Mouse (Mus musculus) adrenal gland, postnatal 10 days (tissue): ENCODE measurements around the gene Aldh1l1. TPM values are rescaled to one million over a fixed set of nuclear protein-coding genes. Genes with fewer than 3 reads are reported as not detected.

ENCODE experiments used
- DNase-seq: peaks from one replicate; pipeline ENCODE4 v3.0.0; 2021; ENCODE audit warnings: mixed read lengths
- total RNA-seq, 2 experiments: library from RNA; stranded (reverse); gene quantifications; 2 replicates each; pipeline ENCODE4 v1.2.3; 2021

Aldh1l1 gene
- total RNA-seq, 2 experiments from 2014 or later, result 51.9 to 95.0 TPM

DNA sequence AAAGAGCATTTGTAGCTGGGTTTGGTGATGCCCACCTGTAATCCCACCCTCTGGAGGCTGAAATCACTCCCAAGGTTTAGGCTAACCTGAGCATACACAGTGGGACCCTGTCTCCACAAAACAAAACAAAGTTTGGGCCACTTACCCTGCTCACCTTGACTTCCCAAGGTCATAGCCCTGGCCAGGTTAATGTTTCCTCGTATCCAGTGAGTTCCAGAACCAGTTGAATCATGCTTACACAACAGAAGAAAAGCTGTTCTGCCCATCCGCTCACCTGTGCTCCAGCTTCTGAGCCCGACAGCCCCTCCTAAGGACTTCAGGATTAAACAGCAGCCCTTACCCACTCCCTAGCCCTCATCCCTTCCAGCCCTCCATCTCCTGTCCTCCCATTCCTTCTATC lies 60.8 kb downstream of the Aldh1l1 start:
- DNase-seq, result no peak

- peak; percentile 85 for DNase-seq
Observed at GRCm38 (mm10) chr6:90550161-90550912, 64.1 kb downstream of the Aldh1l1 start.

- no peak for DNase-seq
Observed at GRCm38 (mm10) chr6:90551251-90551650, 65.0 kb downstream of the Aldh1l1 start.

GRCm38 (mm10) chr6:90553197-90553596 lies 67.0 kb downstream of the Aldh1l1 start:
- DNase-seq, result no peak

DNA sequence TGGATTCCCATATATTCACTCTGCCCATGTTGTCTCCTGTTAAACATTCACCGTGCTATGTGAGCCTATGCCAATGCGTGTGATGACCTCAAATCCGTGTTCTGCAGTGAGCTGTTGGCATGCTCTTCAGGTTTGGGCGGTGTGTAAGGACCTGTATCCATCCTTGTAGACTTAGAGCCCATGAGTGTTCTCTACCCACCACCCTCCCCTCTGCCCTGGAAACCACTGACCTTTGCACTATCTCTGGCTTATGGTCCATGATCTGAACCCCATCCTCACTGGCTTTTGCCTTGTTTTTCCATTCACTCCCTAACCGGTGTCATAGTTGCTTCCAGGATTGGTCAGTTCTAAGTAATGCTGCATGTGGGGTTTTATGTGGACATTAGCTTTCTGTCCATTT lies 67.5 kb downstream of the Aldh1l1 start:
- DNase-seq, result no peak

GRCm38 (mm10) chr6:90556534-90557058 lies 70.4 kb downstream of the Aldh1l1 start:
- peak; percentile 30 for DNase-seq

GRCm38 (mm10) chr6:90557077-90557476 lies 70.8 kb downstream of the Aldh1l1 start:
- no peak for DNase-seq

DNA sequence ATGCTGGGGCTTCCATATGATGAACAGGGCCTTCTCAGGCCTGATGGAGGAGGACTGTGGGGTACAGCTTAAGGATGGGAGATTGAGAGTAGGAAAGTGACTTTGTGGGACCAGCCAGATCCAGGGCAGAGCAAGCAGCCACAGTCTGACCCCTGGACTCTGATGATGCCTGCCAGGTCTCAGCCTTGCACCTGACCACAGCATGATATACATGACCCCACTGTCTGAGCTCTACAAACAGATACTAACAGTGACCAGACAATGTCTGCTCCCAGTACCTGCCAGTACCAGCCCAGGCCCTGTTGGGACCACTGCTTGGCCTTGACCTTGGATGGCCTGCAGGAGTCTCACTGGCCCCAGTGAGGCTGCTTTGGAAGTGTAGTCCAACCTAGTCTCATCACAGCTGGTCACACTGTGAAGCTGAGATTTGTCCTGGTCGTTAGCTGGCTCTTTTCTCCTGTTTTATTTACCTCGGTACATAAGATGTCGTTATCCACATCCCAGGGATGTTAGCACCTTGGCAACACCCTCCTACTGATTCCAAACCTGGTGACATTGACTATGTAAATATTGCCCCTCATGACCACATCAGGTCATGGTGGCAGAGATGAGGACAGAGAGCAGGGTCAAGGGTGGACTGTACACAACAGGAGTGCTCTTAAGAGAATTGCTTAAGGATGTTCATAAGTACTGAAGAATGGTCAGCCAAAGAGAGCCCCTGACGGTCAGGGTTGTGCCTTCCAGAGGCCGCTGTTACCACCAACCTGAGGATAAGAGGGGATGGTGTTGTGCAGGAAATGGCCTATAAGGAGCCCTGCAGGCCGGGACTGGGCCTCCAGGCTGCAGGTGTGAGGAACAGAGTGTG lies 71.8 kb downstream of the Aldh1l1 start:
- DNase-seq, result peak; percentile 15

GRCm38 (mm10) chr6:90560390-90561058 lies 74.3 kb downstream of the Aldh1l1 start:
- no peak for DNase-seq

DNA sequence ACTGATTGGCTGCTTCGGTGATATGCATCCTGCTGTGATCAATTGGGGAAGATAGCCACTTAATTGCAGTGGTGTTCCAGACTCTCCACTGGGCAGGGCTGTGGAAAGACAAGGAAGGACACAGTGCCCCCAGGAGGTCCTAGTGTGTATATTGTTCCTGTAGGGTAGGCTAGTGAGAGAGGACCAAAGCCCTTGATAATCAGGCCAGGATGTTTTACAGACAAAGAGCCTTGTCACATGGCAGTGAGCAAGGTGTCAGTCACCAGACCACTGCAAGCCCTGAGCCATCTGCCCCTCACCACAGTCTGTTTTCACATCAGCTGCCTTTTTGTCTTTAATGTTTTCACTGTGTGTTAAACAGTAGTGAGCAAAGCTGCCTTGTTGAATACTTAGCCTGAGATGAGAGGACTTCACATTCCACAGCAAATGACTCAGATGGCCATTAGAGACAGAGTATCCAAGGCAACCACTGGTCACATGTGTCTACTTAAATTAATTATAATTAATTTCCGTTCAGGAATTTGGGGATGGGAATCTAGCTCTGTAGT lies 75.1 kb downstream of the Aldh1l1 start:
- DNase-seq, result peak; percentile 28

GRCm38 (mm10) chr6:90564240-90564639 lies 78.0 kb downstream of the Aldh1l1 start:
- DNase-seq, result peak; percentile 15

GRCm38 (mm10) chr6:90565357-90566215 lies 79.4 kb downstream of the Aldh1l1 start:
- DNase-seq, result peak; percentile 63

- peak; percentile 63 for DNase-seq
Observed at GRCm38 (mm10) chr6:90567486-90567885, 81.3 kb downstream of the Aldh1l1 start.

GRCm38 (mm10) chr6:90567928-90568327 lies 81.7 kb downstream of the Aldh1l1 start:
- DNase-seq, result no peak

- no peak for DNase-seq
Observed at GRCm38 (mm10) chr6:90568721-90569120, 82.5 kb downstream of the Aldh1l1 start.

- no peak for DNase-seq
Observed at GRCm38 (mm10) chr6:90569736-90570383, 83.6 kb downstream of the Aldh1l1 start.

DNA sequence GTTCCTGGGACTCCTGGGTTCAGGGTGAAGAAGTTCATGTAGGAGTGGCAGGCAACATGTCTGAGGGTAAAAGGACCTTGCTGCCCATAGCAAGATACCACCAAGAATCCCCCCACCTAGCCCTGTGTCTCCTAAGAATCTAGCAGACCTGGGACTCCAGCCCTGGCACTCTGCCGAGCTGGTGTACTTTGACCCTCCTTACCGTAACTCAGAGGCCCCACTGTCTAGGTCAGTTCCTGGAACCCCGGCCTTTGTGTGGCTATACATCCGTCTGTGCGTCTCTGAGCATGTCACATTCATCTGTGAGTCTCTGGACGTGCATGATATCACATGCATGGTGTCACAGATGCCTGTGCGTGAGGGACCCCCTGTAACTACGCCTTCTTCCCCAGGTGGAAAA lies 84.2 kb downstream of the Aldh1l1 start:
- no peak for DNase-seq

DNA sequence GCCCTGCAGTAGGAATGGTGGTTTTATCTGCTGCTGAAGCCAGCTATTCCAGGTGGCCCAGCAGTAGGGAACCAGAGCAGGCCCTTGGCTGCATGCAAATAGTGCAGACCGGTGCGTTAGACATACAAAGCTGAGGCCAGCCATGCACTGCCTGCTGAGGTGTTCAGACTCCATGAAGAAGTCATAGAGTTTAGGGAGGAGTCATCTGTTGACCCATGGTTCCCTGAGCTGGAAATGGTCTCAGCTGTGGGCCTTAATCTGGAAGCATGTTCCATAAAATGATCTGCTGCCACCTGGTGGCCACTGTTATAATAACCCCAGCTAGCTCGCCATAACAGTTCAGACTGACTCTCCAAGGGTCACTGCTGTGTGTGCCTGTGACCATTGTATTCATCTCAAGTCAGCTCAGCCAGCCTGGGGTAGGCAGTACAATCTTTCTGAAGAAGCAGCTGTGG lies 89.1 kb downstream of the Aldh1l1 start:
- peak; percentile 89 for DNase-seq

GRCm38 (mm10) chr6:90578174-90578573 lies 91.9 kb downstream of the Aldh1l1 start:
- DNase-seq, result no peak

- DNase-seq, result no peak
Observed at GRCm38 (mm10) chr6:90582331-90582730, 96.1 kb downstream of the Aldh1l1 start.

DNA sequence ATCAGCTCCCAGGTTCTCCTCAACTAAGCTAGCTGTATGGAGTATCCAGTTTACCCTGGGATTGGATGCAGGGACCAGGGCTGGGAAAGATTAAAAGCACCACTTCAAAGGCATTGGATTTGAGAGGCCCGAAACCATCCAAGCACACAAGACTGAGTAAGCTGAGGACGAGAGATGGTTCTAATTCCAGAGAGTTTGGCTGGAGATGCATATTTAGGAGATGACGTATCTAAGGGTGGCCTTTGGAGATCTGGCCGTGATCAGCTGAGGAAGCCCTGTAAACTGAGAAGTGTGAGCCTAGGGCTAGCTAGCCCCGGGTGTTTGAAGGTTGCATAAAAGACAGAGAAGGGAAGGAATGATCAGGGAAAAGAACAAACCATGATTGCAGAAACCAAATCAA lies 101.9 kb downstream of the Aldh1l1 start:
- no peak for DNase-seq
